Mouse (Mus musculus): Measurements from ENCODE around the gene Tnfrsf1a. TPM values are rescaled to one million over a fixed set of nuclear protein-coding genes. Genes with fewer than 3 reads are reported as not detected.

Gene Tnfrsf1a
- total RNA-seq, 2 experiments from 2014 or later: 26.7 to 33.7 TPM

GRCm38 (mm10) chr6:125353655-125354054 is 4.5 kb downstream of the Tnfrsf1a start:
- no peak for DNase-seq

- DNase-seq: peak; percentile 79
Measured at GRCm38 (mm10) chr6:125354352-125355151, 5.4 kb downstream of the Tnfrsf1a start.

- no peak for DNase-seq
Measured at GRCm38 (mm10) chr6:125355197-125355741, 6.1 kb downstream of the Tnfrsf1a start.

GRCm38 (mm10) chr6:125356264-125356663 is 7.1 kb downstream of the Tnfrsf1a start:
- DNase-seq: no peak

- DNase-seq: no peak
Measured at GRCm38 (mm10) chr6:125357334-125357733, 8.2 kb downstream of the Tnfrsf1a start.

GRCm38 (mm10) chr6:125359999-125360398 is 10.8 kb downstream of the Tnfrsf1a start:
- no peak for DNase-seq

GRCm38 (mm10) chr6:125360846-125361245 is 11.7 kb downstream of the Tnfrsf1a start:
- DNase-seq: no peak

- DNase-seq: no peak
Measured at GRCm38 (mm10) chr6:125361467-125362291, 12.5 kb downstream of the Tnfrsf1a start.

- DNase-seq: no peak
Measured at GRCm38 (mm10) chr6:125363021-125363420, 13.9 kb downstream of the Tnfrsf1a start.

- no peak for DNase-seq
Measured at GRCm38 (mm10) chr6:125363451-125364242, 14.5 kb downstream of the Tnfrsf1a start.

GRCm38 (mm10) chr6:125364448-125364847 is 15.3 kb downstream of the Tnfrsf1a start:
- no peak for DNase-seq

- DNase-seq: no peak
Measured at GRCm38 (mm10) chr6:125365522-125365921, 16.4 kb downstream of the Tnfrsf1a start.

- DNase-seq: no peak
Measured at GRCm38 (mm10) chr6:125366133-125366532, 17.0 kb downstream of the Tnfrsf1a start.

- DNase-seq: no peak
Measured at GRCm38 (mm10) chr6:125367758-125368371, 18.7 kb downstream of the Tnfrsf1a start.

- DNase-seq: no peak
Measured at GRCm38 (mm10) chr6:125377042-125377441, 27.9 kb downstream of the Tnfrsf1a start.

- peak; percentile 58 for DNase-seq
Measured at GRCm38 (mm10) chr6:125377582-125378451, 28.7 kb downstream of the Tnfrsf1a start.

GRCm38 (mm10) chr6:125378621-125379020 is 29.5 kb downstream of the Tnfrsf1a start:
- no peak for DNase-seq

GRCm38 (mm10) chr6:125379781-125380180 is 30.6 kb downstream of the Tnfrsf1a start:
- DNase-seq: no peak

- no peak for DNase-seq
Measured at GRCm38 (mm10) chr6:125380372-125381360, 31.5 kb downstream of the Tnfrsf1a start, which contains the start of gene Plekhg6. Gene Plekhg6, minus strand, starts transcription at chr6:125380793.

Measured in gastrocnemius, postnatal 25 days (tissue).